Mouse (Mus musculus) gastrocnemius, postnatal 10 days (tissue): ENCODE measurements around the gene Kcng1. TPM values are rescaled to one million over a fixed set of nuclear protein-coding genes. Genes with fewer than 3 reads are reported as not detected.
A peak's percentile ranks its signal among the peaks of the same experiment; 100 is the strongest.

Experiments
- DNase-seq: peaks from one replicate; pipeline ENCODE4 v3.0.0; 2021; ENCODE audit warnings: mixed read lengths
- long read RNA-seq, 2 experiments: library from polyadenylated mRNA; stranded (forward); transcript quantifications; one replicate each; pipeline ENCODE4 v2.0.0; 2021
- total RNA-seq, 2 experiments: library from RNA; stranded (reverse); gene quantifications; 2 replicates each; pipeline ENCODE4 v1.2.3; 2021

Kcng1 gene
- total RNA-seq: under 1 TPM; 0.23 to 0.35 TPM
- long read RNA-seq, experiment 1: 0 reads
- long read RNA-seq, experiment 2, full-length matches to known transcripts: 1 of 2 reads
- long read RNA-seq, experiment 2, partial matches to known transcripts: 0 of 2 reads
- long read RNA-seq, experiment 2, other reads (novel, unspliced or antisense): 1 of 2 reads

GRCm38 (mm10) chr2:168281582-168281981 lies at the start of gene Kcng1:
Kcng1 (minus strand) TSS chr2:168281736.
- DNase-seq: no peak

GRCm38 (mm10) chr2:168330421-168331070 lies 49.0 kb upstream of the Kcng1 start:
- no peak for DNase-seq

GRCm38 (mm10) chr2:168321716-168322374 lies 40.3 kb upstream of the Kcng1 start:
- DNase-seq: no peak

GRCm38 (mm10) chr2:168320388-168321182 lies 39.0 kb upstream of the Kcng1 start:
- no peak for DNase-seq

GRCm38 (mm10) chr2:168314646-168315446 lies 33.3 kb upstream of the Kcng1 start:
- no peak for DNase-seq

- DNase-seq: no peak
Observed at GRCm38 (mm10) chr2:168312504-168312903, 31.0 kb upstream of the Kcng1 start.

- no peak for DNase-seq
Observed at GRCm38 (mm10) chr2:168311006-168311405, 29.5 kb upstream of the Kcng1 start.

GRCm38 (mm10) chr2:168308916-168309315 lies 27.4 kb upstream of the Kcng1 start:
- no peak for DNase-seq

GRCm38 (mm10) chr2:168299650-168300049 lies 18.1 kb upstream of the Kcng1 start:
- DNase-seq: no peak

GRCm38 (mm10) chr2:168296530-168296929 lies 15.0 kb upstream of the Kcng1 start:
- no peak for DNase-seq

GRCm38 (mm10) chr2:168292521-168292920 lies 11.0 kb upstream of the Kcng1 start:
- no peak for DNase-seq

GRCm38 (mm10) chr2:168292041-168292440 lies 10.5 kb upstream of the Kcng1 start:
- DNase-seq: no peak

- no peak for DNase-seq
Observed at GRCm38 (mm10) chr2:168289851-168290250, 8.3 kb upstream of the Kcng1 start.

- DNase-seq: no peak
Observed at GRCm38 (mm10) chr2:168289016-168289415, 7.5 kb upstream of the Kcng1 start.

GRCm38 (mm10) chr2:168286987-168287386 lies 5.5 kb upstream of the Kcng1 start:
- DNase-seq: no peak

- no peak for DNase-seq
Observed at GRCm38 (mm10) chr2:168285143-168285542, 3.6 kb upstream of the Kcng1 start.

- peak; percentile 51 for DNase-seq
Observed at GRCm38 (mm10) chr2:168280729-168281581, 581 bp downstream of the Kcng1 start.

GRCm38 (mm10) chr2:168274374-168274935 lies 7.1 kb downstream of the Kcng1 start:
- DNase-seq: peak; percentile 85

GRCm38 (mm10) chr2:168273387-168273786 lies 8.1 kb downstream of the Kcng1 start:
- DNase-seq: no peak

- no peak for DNase-seq
Observed at GRCm38 (mm10) chr2:168268033-168268432, 13.5 kb downstream of the Kcng1 start.

GRCm38 (mm10) chr2:168260900-168261299 lies 20.6 kb downstream of the Kcng1 start:
- DNase-seq: no peak
